Mouse (Mus musculus): ENCODE results near the gene Lhpp. TPM values are rescaled to one million over a fixed set of nuclear protein-coding genes. Genes with fewer than 3 reads are reported as not detected.

Lhpp gene
- polyA plus RNA-seq, 1 experiment from 2014 or later, result 26.4 TPM

DNA sequence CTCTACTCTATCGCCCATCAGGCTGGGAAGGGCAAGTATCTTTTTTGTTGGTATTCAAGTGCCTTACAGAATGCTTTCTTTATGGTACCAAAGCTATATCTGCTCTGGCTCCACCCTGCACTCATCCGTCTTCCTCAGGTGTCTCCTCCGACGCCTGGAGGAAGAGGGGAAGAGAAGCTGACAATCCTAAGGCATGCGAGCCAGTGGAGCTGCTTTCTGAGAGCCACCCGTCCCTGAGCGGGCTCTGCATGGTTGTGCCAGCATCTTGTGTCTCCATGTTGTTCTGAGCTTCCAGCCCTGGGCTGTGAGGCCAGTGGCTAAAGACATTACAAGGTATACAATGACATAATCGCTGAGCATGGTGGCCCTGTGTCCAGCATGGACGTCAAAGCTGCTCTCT, 123.8 kb downstream of the Lhpp start:
- DNase-seq (ENCODE audit: low spot score), result no peak
- no peaks in the 10 kb centered on the region for H3K27me3 ChIP-seq (ENCODE audit: control insufficient read depth, insufficient read depth, low read length)
- no peak overlapping the region for H3K27ac ChIP-seq (ENCODE audit: low read depth, low read length)
- ATAC-seq (ENCODE audit: insufficient read depth, low FRiP score, low TSS enrichment), result no peak
- peaks cover 29% of the 10 kb centered on the region for H3K4me1 ChIP-seq (ENCODE audit: control insufficient read depth, insufficient read depth, low read length)
- H3K4me2 ChIP-seq (ENCODE audit: low read depth), result no peak overlapping the region
- WGBS, result 77% methylated on average over 9 of the region's 9 CpGs
- H3K4me3 ChIP-seq (ENCODE audit: low read depth, low read length), result no peak overlapping the region
- no peaks in the 10 kb centered on the region for H3K9me3 ChIP-seq (ENCODE audit: control insufficient read depth, low read length)
- no peaks in the 10 kb centered on the region for H3K36me3 ChIP-seq (ENCODE audit: control insufficient read depth, insufficient read depth, low read length)
- H3K9ac ChIP-seq (ENCODE audit: low read length), result no peak overlapping the region

DNA sequence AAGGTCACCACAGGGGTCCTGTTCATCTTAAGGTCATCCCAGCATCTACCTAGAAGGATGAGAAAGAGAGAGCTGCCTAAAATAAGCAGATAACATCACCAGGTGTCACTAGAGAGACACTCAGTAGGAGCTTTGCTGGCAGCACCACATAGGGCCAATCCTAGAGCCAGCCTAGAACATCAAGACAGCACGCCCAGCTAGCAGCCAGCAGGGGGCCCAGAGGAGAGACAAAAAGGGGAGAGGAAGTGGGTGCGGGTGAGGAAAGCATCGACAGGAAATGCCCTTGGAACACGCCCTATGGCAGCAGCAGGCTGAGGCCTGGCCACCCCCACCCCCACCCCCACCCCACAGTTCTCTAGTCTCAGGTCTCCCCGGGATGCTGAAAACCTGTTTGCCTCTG, 124.7 kb downstream of the Lhpp start:
- Histone ChIP-seq H3K4me1 (ENCODE audit: control insufficient read depth, insufficient read depth, low read length) (peaks cover 29% of the 10 kb centered on the region), H3K9ac (ENCODE audit: low read length) (no peak overlapping the region), H3K4me3 (ENCODE audit: low read depth, low read length) (no peak overlapping the region), H3K4me2 (ENCODE audit: low read depth) (no peak overlapping the region), H3K27ac (ENCODE audit: low read depth, low read length) (no peak overlapping the region), H3K36me3 (ENCODE audit: control insufficient read depth, insufficient read depth, low read length) (no peaks in the 10 kb centered on the region), H3K27me3 (ENCODE audit: control insufficient read depth, insufficient read depth, low read length) (no peaks in the 10 kb centered on the region), H3K9me3 (ENCODE audit: control insufficient read depth, low read length) (no peaks in the 10 kb centered on the region)
- no peak for ATAC-seq (ENCODE audit: insufficient read depth, low FRiP score, low TSS enrichment)
- WGBS, result 63% methylated on average over 5 of the region's 5 CpGs
- no peak for DNase-seq (ENCODE audit: low spot score)

DNA sequence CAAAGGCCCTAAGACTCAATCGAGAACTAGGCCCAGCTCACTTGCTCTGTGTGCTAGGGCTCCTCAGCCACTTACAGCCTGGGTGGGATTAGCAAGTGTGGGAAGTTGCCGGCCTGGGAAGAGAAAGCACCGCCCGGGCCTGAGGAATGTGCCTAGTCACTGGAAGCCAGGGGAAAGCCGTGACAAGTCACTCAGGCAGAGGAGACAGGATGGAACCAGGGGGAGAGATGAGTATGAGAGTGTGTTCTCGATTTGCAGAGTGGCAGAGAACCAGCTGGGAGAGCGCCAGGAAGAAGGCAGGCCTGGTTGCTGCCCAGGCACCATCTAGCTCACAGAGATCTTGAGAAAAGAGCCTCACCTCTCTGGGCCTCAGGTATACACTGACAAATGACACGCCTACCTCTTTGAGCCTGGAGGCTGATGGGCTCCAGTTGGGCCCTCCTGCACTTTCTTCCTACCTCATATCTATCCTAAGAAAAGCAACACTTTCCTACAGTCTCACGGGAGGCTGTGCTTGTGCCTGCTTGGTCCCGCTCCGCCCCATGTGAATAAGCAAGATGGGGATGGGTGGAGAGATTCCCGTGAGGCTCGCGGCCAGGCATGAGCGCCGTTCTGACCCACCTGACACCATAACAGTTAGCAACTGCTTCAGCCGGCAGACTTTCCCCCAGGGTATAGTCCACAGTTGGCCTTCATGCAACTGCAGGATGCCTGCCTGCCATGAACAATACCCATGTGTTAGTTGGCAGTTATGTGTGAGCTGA, 125.8 kb downstream of the Lhpp start:
- Histone ChIP-seq H3K4me3 (ENCODE audit: low read depth, low read length) (no peak overlapping the region), H3K9me3 (ENCODE audit: control insufficient read depth, low read length) (no peaks in the 10 kb centered on the region), H3K36me3 (ENCODE audit: control insufficient read depth, insufficient read depth, low read length) (no peaks in the 10 kb centered on the region), H3K9ac (ENCODE audit: low read length) (no peak overlapping the region), H3K4me2 (ENCODE audit: low read depth) (no peak overlapping the region), H3K27me3 (ENCODE audit: control insufficient read depth, insufficient read depth, low read length) (no peaks in the 10 kb centered on the region), H3K4me1 (ENCODE audit: control insufficient read depth, insufficient read depth, low read length) (peaks cover 28% of the 10 kb centered on the region), H3K27ac (ENCODE audit: low read depth, low read length) (no peak overlapping the region)
- 70% methylated on average over 17 of the region's 17 CpGs for WGBS
- DNase-seq (ENCODE audit: low spot score) (no peak), ATAC-seq (ENCODE audit: insufficient read depth, low FRiP score, low TSS enrichment) (no peak)

DNA sequence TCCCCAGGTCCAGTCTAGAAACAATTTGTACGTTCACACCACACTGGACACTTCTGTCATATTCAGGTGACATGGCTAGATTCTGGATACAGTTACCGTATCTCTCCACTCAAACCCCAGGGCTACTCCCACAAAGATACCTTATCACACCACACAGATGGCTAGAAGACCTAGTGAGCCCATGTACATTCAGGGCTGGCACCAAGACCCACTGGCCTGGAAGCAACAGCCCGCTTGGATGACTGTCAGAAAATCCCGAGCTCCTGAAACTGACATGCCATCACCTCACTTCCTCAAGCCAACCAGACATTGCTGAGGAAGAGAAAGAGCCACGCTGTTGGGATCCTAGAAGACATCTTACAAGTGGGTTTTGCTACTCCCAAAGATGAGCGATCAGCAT, 128.4 kb downstream of the Lhpp start:
- no peak overlapping the region for H3K4me2 ChIP-seq (ENCODE audit: low read depth)
- H3K27ac ChIP-seq (ENCODE audit: low read depth, low read length), result no peak overlapping the region
- peaks cover 8% of the 10 kb centered on the region for H3K4me1 ChIP-seq (ENCODE audit: control insufficient read depth, insufficient read depth, low read length)
- 95% methylated on average over 6 of the region's 6 CpGs for WGBS
- no peaks in the 10 kb centered on the region for H3K36me3 ChIP-seq (ENCODE audit: control insufficient read depth, insufficient read depth, low read length)
- H3K27me3 ChIP-seq (ENCODE audit: control insufficient read depth, insufficient read depth, low read length), result no peaks in the 10 kb centered on the region
- DNase-seq (ENCODE audit: low spot score), result no peak
- no peak overlapping the region for H3K4me3 ChIP-seq (ENCODE audit: low read depth, low read length)
- H3K9me3 ChIP-seq (ENCODE audit: control insufficient read depth, low read length), result no peaks in the 10 kb centered on the region
- no peak for ATAC-seq (ENCODE audit: insufficient read depth, low FRiP score, low TSS enrichment)
- H3K9ac ChIP-seq (ENCODE audit: low read length), result no peak overlapping the region

DNA sequence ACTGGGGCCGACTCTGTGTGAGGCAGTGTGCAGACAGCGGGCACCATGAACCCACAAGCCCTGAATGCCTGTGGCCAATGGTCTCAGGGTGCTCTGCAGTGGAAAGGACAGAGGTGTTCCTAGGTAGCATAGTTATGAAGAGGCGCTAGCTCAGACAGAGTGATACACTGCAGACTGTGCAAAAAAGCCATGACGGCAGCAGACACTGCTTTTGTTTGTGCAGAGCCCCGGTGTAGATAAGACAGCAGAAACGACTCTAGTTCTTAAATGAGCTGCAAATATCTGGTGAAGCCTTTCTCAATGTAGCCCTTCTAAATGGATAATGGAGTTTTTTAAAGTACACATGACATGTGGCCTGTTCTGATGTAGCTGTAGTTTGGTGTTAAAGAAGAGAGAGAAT, 129.4 kb downstream of the Lhpp start:
- Histone ChIP-seq H3K27me3 (ENCODE audit: control insufficient read depth, insufficient read depth, low read length) (no peaks in the 10 kb centered on the region), H3K36me3 (ENCODE audit: control insufficient read depth, insufficient read depth, low read length) (no peaks in the 10 kb centered on the region), H3K4me1 (ENCODE audit: control insufficient read depth, insufficient read depth, low read length) (peaks cover 3% of the 10 kb centered on the region; the same call in 1 of the 2 replicates), H3K27ac (ENCODE audit: low read depth, low read length) (no peak overlapping the region), H3K4me3 (ENCODE audit: low read depth, low read length) (no peak overlapping the region), H3K4me2 (ENCODE audit: low read depth) (no peak overlapping the region), H3K9me3 (ENCODE audit: control insufficient read depth, low read length) (no peaks in the 10 kb centered on the region), H3K9ac (ENCODE audit: low read length) (no peak overlapping the region)
- 94% methylated on average over 6 of the region's 6 CpGs for WGBS
- DNase-seq (ENCODE audit: low spot score) (no peak), ATAC-seq (ENCODE audit: insufficient read depth, low FRiP score, low TSS enrichment) (no peak)

DNA sequence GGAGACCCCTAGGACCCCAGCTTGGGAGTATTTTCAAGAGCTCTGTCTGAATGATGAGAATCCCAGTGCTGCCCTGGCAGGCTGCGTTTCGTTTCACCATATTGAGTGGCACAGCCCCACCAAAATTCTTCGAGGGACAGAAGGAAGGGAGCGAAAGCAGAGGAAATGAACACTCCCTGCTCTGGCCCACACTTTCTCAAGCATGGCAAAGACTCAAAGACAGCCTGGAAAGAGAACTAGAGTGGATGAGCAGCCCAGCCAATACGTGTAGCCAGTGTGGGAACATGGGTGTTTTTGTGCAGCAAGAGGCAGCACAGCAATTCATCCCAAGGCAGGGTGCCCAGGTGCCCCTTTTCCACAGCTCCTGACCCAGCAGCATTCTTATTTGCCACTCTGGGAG, 132.5 kb downstream of the Lhpp start:
- Histone ChIP-seq H3K4me1 (ENCODE audit: control insufficient read depth, insufficient read depth, low read length) (no peaks in the 10 kb centered on the region), H3K4me2 (ENCODE audit: low read depth) (no peak overlapping the region), H3K36me3 (ENCODE audit: control insufficient read depth, insufficient read depth, low read length) (no peaks in the 10 kb centered on the region), H3K4me3 (ENCODE audit: low read depth, low read length) (no peak overlapping the region), H3K27me3 (ENCODE audit: control insufficient read depth, insufficient read depth, low read length) (no peaks in the 10 kb centered on the region), H3K9me3 (ENCODE audit: control insufficient read depth, low read length) (no peaks in the 10 kb centered on the region), H3K27ac (ENCODE audit: low read depth, low read length) (no peak overlapping the region), H3K9ac (ENCODE audit: low read length) (no peak overlapping the region)
- 86% methylated on average over 5 of the region's 5 CpGs for WGBS
- ATAC-seq (ENCODE audit: insufficient read depth, low FRiP score, low TSS enrichment) (no peak), DNase-seq (ENCODE audit: low spot score) (no peak)

DNA sequence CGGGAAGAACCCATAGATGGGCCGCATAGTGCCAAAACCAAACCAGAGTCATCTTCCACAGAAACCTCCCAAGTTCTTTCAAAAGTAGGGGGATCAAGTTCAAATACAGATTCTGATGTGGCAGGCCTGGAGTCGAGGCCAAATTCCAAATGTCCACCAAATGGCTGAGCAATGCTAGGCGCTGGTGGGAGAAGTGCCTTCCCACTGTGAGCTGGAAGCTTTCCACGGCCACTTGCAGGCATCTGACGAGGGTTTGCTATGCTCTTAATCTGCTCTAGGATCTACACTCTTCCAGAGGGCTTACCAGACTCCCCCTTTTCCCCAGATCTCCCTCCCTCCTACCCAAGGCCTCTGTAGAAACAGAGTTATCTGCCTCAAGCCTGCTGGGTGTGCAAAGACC, 136.7 kb downstream of the Lhpp start:
- DNase-seq (ENCODE audit: low spot score) (no peak), ATAC-seq (ENCODE audit: insufficient read depth, low FRiP score, low TSS enrichment) (no peak)
- Histone ChIP-seq H3K4me3 (ENCODE audit: low read depth, low read length) (no peak overlapping the region), H3K9ac (ENCODE audit: low read length) (no peak overlapping the region), H3K4me1 (ENCODE audit: control insufficient read depth, insufficient read depth, low read length) (no peaks in the 10 kb centered on the region), H3K9me3 (ENCODE audit: control insufficient read depth, low read length) (no peaks in the 10 kb centered on the region), H3K27me3 (ENCODE audit: control insufficient read depth, insufficient read depth, low read length) (no peaks in the 10 kb centered on the region), H3K27ac (ENCODE audit: low read depth, low read length) (no peak overlapping the region), H3K4me2 (ENCODE audit: low read depth) (no peak overlapping the region), H3K36me3 (ENCODE audit: control insufficient read depth, insufficient read depth, low read length) (no peaks in the 10 kb centered on the region)
- 96% methylated on average over 6 of the region's 6 CpGs for WGBS

DNA sequence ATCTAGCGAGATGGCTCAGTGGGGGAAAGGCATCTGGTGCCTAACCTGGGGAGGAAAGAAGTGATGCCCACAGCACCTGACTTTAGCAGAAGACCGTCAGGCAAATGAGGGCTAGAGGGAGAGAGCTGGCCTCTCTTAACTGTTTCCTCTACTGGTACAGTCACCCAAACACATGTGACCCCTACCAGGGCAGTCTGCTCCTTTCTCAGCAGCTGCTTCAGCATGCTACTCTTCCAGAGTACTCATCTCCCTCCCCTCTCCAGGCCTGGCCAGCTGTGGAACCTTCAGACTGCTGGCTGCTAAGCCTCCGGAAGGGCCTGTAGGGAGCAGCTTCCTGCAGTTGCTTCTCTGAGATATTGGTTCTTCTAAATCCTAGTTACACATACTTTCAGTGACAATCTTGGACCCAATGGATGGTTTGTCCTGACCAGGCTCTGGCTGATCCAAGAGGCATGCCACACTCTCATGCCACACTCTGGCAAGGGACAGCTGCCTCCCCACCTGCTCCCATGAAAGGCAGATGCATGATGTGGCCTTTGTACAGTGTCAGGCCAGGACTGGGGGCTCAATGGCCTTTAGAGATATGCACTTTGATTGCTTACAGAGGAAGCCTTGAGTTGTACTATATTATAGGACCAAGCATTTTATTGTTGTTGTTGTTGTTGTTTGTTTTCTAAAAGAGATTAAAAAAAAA, 137.8 kb downstream of the Lhpp start:
- no peaks in the 10 kb centered on the region for H3K9me3 ChIP-seq (ENCODE audit: control insufficient read depth, low read length)
- 91% methylated on average over 3 of the region's 3 CpGs for WGBS

DNA sequence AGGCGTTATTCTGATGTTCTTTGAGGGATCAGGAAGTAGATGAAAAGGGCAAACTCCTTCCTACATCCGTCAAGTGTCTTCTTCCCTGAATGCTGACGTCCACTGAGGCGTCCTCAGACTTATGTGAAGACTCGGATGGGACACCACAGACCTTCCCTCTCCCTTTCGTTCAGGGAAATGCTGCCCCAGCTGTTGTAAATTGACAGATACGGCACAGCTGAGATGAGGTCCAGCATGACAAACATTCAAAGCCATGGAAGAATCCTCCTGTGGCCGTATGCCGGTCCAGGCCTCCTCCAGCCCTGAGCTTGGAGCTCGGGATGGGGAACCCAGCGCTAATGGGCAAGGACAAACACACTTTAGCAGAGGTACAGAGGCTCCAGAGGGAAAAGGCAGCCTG, 139.1 kb downstream of the Lhpp start:
- DNase-seq (ENCODE audit: low spot score) (no peak), ATAC-seq (ENCODE audit: insufficient read depth, low FRiP score, low TSS enrichment) (no peak)
- H3K27ac ChIP-seq (ENCODE audit: low read depth, low read length), result no peak overlapping the region
- H3K27me3 ChIP-seq (ENCODE audit: control insufficient read depth, insufficient read depth, low read length), result no peaks in the 10 kb centered on the region
- H3K4me1 ChIP-seq (ENCODE audit: control insufficient read depth, insufficient read depth, low read length), result peaks cover 11% of the 10 kb centered on the region
- H3K4me2 ChIP-seq (ENCODE audit: low read depth), result no peak overlapping the region
- H3K36me3 ChIP-seq (ENCODE audit: control insufficient read depth, insufficient read depth, low read length), result no peaks in the 10 kb centered on the region
- H3K4me3 ChIP-seq (ENCODE audit: low read depth, low read length), result no peak overlapping the region
- H3K9ac ChIP-seq (ENCODE audit: low read length), result no peak overlapping the region
- H3K9me3 ChIP-seq (ENCODE audit: control insufficient read depth, low read length), result no peaks in the 10 kb centered on the region
- WGBS, result 90% methylated on average over 11 of the region's 11 CpGs

More for the DNA sequence above, 137.8 kb downstream of the Lhpp start:
- Histone ChIP-seq H3K4me1 (ENCODE audit: control insufficient read depth, insufficient read depth, low read length) (no peaks in the 10 kb centered on the region), H3K4me2 (ENCODE audit: low read depth) (no peak overlapping the region), H3K9ac (ENCODE audit: low read length) (no peak overlapping the region), H3K27me3 (ENCODE audit: control insufficient read depth, insufficient read depth, low read length) (no peaks in the 10 kb centered on the region), H3K36me3 (ENCODE audit: control insufficient read depth, insufficient read depth, low read length) (no peaks in the 10 kb centered on the region), H3K27ac (ENCODE audit: low read depth, low read length) (no peak overlapping the region), H3K4me3 (ENCODE audit: low read depth, low read length) (no peak overlapping the region)
- no peak for DNase-seq (ENCODE audit: low spot score)
- ATAC-seq (ENCODE audit: insufficient read depth, low FRiP score, low TSS enrichment), result no peak
